Mouse (Mus musculus): ENCODE results near the gene Ube2n.
"Not testable (repeated sequence)": the region's sequence is repeated elsewhere in the genome, so short reads cannot be mapped to it uniquely, and the experiment has no call there.

Gene Ube2n

GRCm38 (mm10) chr10:95525871-95526270 lies 10.9 kb downstream of the Ube2n start:
- no peak for DNase-seq (ENCODE audit: low spot score)

GRCm38 (mm10) chr10:95526495-95527122 lies 11.7 kb downstream of the Ube2n start:
- DNase-seq (ENCODE audit: low spot score): no peak

GRCm38 (mm10) chr10:95530551-95531121 lies 15.7 kb downstream of the Ube2n start:
- DNase-seq (ENCODE audit: low spot score): no peak

- no peak for DNase-seq (ENCODE audit: low spot score)
Measured at GRCm38 (mm10) chr10:95532916-95533315, 18.0 kb downstream of the Ube2n start.

GRCm38 (mm10) chr10:95533382-95533781 lies 18.4 kb downstream of the Ube2n start:
- DNase-seq (ENCODE audit: low spot score): no peak

- no peak for DNase-seq (ENCODE audit: low spot score)
Measured at GRCm38 (mm10) chr10:95535399-95536221, 20.7 kb downstream of the Ube2n start.

GRCm38 (mm10) chr10:95536222-95536541 lies 21.2 kb downstream of the Ube2n start:
- no peak for DNase-seq (ENCODE audit: low spot score)

- DNase-seq (ENCODE audit: low spot score): no peak
Measured at GRCm38 (mm10) chr10:95539260-95539659, 24.3 kb downstream of the Ube2n start.

GRCm38 (mm10) chr10:95539841-95540240 lies 24.9 kb downstream of the Ube2n start:
- no peak for DNase-seq (ENCODE audit: low spot score)

GRCm38 (mm10) chr10:95542916-95543315 lies 28.0 kb downstream of the Ube2n start:
- no peak for DNase-seq (ENCODE audit: low spot score)

- DNase-seq (ENCODE audit: low spot score): no peak
Measured at GRCm38 (mm10) chr10:95543377-95543776, 28.4 kb downstream of the Ube2n start.

- DNase-seq (ENCODE audit: low spot score): no peak
Measured at GRCm38 (mm10) chr10:95544004-95544403, 29.1 kb downstream of the Ube2n start.

- DNase-seq (ENCODE audit: low spot score): no peak
Measured at GRCm38 (mm10) chr10:95544651-95545050, 29.7 kb downstream of the Ube2n start.

- DNase-seq (ENCODE audit: low spot score): no peak
Measured at GRCm38 (mm10) chr10:95545051-95545450, 30.1 kb downstream of the Ube2n start.

GRCm38 (mm10) chr10:95546178-95546577 lies 31.2 kb downstream of the Ube2n start:
- DNase-seq (ENCODE audit: low spot score): no peak

GRCm38 (mm10) chr10:95548154-95548826 lies 33.3 kb downstream of the Ube2n start:
- no peak for DNase-seq (ENCODE audit: low spot score)

- not testable (repeated sequence) for DNase-seq (ENCODE audit: low spot score)
Measured at GRCm38 (mm10) chr10:95549080-95549479, 34.1 kb downstream of the Ube2n start.

- peak; percentile 49 for DNase-seq (ENCODE audit: low spot score)
Measured at GRCm38 (mm10) chr10:95550506-95550905, 35.6 kb downstream of the Ube2n start.

GRCm38 (mm10) chr10:95551752-95552151 lies 36.8 kb downstream of the Ube2n start:
- peak; percentile 22 for DNase-seq (ENCODE audit: low spot score)

- no peak for DNase-seq (ENCODE audit: low spot score)
Measured at GRCm38 (mm10) chr10:95552326-95552725, 37.4 kb downstream of the Ube2n start.

- DNase-seq (ENCODE audit: low spot score): no peak
Measured at GRCm38 (mm10) chr10:95555866-95556265, 40.9 kb downstream of the Ube2n start.

GRCm38 (mm10) chr10:95557337-95557828 lies 42.4 kb downstream of the Ube2n start:
- peak; percentile 32 for DNase-seq (ENCODE audit: low spot score)

- no peak for DNase-seq (ENCODE audit: low spot score)
Measured at GRCm38 (mm10) chr10:95559426-95559825, 44.5 kb downstream of the Ube2n start.

Measured in MN1 (cell line).